Mouse (Mus musculus): ENCODE measurements around the gene Plxnd1.

GRCm38 (mm10) chr6:116021961-116022485 lies 27.2 kb upstream of the Plxnd1 start:
- no peak for TF ChIP-seq CTCF (IDR thresholded peaks at IDR 0.05; ENCODE audit: control insufficient read depth, insufficient read depth, insufficient replicate concordance, low read depth, low read length)
- no peak for TF ChIP-seq POLR2A (IDR thresholded peaks at IDR 0.05; ENCODE audit: control insufficient read depth, low read depth, low read length)

Measured in testis, adult 2 months (tissue).